Mouse (Mus musculus) E14TG2a.4 (cell line): ENCODE measurements at regions not wholly inside any gene's neighbourhood (a gene's known extent, or its start where the extent isn't known, plus 50 kb on each side); places are given as distances from the start of the nearest gene placed in this dataset.

Experiments
- CTCF ChIP-seq: conservative IDR thresholded peaks from 2 replicates; pipeline ENCODE4 v1.5.1; 2014; ENCODE audit warnings: low read length
- POU5F1 ChIP-seq: IDR thresholded peaks from 2 replicates; pipeline ENCODE4 v1.6.1; 2014; ENCODE audit warnings: low read length, borderline replicate concordance

- no peak for TF ChIP-seq CTCF
- no peak for TF ChIP-seq POU5F1
These were observed 319.7 kb downstream of the Nr2f2 start for GRCm38 (mm10) chr7:70046691-70047414.
